Mouse (Mus musculus) monocyte, adult 5-6 weeks (primary cell): ENCODE results near the gene Phf13. TPM values are rescaled to one million over a fixed set of nuclear protein-coding genes. Genes with fewer than 3 reads are reported as not detected.

ENCODE experiments used
- ATAC-seq: fragments of 153-309, 156-312 bp; replicated peaks from 2 replicates; pipeline ENCODE4 v1.8.0; 2017; ENCODE audit warnings: mild to moderate bottlenecking; ENCODE audit not compliant: low TSS enrichment, insufficient number of reproducible peaks, severe bottlenecking, poor library complexity, low FRiP score
- total RNA-seq: library from RNA; stranded (forward); fragments of 200-1000, 200-491, 200-594 nt; gene quantifications from 3 replicates; pipeline ENCODE4 v1.2.3, GENCODE M21; 2017

Phf13 gene
- total RNA-seq, 1 experiment from 2014 or later, result 6.7 TPM

DNA sequence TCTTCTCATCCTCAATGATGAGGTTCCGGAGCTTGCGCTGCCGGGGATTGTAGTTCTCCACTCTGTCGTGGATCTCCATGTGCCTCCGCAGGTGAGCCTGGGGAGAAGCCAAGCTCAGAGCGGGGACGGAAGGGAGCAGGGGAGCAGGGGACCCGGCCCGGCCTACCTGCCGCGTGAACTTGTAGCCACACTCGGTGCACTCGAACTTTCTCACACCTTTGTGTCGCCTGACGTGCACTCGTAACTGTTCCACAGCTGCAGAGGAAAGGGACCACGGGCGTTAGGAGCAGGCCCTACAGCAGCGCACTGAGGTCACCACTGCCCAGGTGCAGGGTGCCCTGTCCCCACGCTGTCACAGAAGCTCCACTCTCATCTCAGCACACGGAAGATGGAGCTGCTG lies 24.0 kb upstream of the Phf13 start:
- no peak for ATAC-seq

DNA sequence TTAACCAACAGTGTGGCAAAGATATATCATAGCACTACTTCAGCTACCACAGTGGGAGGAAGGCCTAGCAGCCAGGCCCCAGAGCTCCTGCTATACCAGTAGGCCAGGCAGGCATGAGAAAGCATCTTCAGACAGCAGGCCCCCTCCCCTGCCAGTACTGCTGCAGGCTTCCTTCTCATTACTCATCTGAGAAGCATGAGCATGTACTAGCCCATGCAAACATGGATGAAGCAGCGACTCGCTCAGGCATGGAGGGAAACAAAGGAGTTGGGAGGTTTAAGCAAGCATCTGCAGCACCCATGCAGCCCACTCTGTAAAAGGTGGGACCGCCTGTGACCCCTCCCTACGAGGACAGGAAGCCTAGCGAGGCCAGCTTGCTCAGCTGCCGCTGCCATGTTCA lies 23.0 kb upstream of the Phf13 start:
- no peak for ATAC-seq

DNA sequence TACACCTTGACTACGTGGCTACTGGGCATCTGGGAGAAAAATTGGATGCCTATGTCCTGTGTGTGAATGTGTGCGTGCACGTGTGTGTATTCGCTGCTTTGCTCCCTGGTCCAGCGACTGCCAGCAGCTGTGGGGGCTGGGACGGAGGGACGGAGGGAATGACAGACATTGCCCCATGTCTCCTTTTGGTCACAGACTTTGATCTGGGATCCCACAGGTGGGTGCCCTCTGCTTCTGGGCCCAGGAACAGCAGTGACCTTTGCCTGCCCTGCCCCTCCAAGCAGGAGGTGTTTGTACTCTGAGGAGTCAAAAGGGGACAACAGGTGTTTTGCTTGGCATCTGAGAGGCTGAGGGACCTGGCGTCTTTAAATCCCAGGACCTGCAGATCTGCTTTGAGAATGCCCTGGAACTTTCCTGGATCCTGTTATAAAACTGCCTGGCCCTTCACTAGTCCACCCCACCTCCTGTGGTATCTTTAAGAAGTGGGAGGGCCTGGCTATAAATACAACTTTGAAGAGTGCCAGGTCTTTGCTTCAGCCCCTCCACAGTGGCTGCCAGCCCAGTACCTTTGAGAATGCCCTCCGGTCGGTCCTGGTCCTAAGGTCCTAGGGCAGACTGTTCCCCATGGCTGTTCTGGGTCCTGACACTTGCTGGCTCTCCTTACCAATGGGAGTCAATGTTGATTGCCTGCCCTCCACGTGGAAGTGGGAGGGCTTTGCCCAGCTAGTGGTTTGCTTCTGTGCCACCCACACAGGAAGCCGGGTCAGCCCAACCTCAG lies 17.2 kb upstream of the Phf13 start:
- ATAC-seq, result no peak

DNA sequence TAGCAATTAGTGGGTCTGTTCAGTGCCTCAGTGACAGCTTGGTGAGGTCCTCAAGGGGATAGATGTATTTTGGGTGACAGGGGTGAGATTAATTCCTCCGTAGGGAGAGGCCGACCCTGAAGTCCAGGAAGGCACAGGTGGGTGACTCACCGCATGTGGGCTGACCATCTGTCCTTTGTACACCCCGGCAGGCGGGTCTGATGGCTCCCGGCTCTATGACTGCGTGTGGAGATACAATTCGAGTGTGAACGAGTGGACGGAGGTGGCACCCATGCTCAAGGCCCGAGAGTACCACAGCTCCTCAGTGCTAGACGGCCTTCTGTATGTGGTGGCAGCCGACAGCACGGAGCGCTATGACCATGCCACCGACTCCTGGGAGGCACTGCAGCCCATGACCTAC lies 16.1 kb upstream of the Phf13 start:
- ATAC-seq, result no peak

DNA sequence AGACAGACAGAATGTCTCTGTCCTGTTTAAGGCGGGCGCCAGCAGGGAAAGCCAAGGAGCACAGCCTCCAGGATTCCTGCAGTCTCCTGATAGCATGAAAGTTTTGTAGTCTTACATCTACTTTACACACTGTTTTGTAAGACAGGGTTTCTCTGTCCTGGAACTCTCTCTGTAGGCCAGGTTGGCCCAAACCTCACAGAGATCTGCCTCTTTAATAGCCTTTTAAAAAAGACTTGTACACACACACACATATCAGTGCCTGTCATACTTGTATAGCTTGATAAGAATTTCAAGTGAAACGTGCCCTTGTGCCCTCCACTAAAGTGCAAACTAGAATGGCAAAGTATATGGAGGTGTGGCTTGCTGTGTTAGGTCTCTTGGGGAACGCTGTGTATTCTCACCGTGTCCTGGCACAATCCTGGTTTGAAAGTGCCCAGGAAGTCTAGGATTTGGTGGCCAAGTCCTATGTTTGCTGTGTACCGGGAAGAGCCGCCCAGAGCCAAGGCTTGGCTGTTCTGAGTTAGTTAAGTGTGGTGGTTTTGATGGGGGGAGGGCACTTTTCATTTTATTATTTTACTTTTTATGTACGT lies 15.2 kb upstream of the Phf13 start:
- ATAC-seq, result no peak

DNA sequence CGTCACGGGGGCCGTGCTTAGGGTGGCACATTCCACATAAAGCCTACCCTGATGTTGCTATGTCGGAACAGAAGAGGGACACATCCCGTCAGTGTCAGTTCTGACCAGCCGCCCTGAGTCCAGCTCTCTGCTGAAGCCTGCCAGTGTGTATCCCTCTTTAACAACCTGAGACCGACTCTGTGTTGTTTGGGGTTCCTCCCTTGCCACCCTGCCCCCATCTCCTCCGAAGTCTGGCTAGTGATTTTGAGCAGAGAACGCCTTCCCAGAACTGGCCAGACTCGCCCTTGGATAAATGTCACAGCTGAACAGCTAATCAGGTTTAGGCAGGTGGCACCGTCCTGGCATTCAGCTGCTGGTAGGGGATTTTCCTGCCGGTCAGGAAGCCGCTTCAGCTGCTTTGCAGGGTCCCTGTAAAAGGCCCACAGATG lies 14.7 kb upstream of the Phf13 start:
- ATAC-seq, result no peak

DNA sequence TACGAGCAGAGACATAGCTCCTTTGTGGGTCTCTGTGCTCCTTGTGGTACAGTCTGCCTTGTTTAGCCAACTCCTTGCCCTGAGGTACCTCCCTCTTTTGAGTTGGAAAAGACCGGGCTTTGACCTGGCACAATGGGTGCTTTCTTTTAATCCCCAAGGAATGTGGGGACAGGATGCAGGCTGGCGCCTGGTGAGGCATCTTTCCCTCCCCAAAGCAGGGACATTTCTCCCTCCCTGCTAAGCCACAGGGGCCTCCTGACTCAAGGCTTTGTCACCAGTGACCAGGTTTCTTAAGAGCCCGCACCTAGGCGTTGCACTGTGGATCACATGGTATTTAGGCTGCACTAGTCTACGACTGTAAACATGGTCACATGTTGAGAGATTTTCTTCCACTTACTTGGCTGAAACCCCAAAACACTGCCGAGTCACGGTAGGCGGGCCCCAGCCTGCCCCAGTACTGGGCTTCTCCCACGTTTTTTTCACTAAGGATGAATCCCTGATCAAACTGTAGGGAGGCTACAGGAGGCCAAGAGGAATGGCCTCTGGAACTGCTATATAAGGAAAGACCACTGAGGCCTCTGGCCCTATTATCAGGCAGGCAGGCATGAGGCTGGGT lies 14.1 kb upstream of the Phf13 start:
- peak; percentile 28; the same call in 1 of the 2 replicates for ATAC-seq

DNA sequence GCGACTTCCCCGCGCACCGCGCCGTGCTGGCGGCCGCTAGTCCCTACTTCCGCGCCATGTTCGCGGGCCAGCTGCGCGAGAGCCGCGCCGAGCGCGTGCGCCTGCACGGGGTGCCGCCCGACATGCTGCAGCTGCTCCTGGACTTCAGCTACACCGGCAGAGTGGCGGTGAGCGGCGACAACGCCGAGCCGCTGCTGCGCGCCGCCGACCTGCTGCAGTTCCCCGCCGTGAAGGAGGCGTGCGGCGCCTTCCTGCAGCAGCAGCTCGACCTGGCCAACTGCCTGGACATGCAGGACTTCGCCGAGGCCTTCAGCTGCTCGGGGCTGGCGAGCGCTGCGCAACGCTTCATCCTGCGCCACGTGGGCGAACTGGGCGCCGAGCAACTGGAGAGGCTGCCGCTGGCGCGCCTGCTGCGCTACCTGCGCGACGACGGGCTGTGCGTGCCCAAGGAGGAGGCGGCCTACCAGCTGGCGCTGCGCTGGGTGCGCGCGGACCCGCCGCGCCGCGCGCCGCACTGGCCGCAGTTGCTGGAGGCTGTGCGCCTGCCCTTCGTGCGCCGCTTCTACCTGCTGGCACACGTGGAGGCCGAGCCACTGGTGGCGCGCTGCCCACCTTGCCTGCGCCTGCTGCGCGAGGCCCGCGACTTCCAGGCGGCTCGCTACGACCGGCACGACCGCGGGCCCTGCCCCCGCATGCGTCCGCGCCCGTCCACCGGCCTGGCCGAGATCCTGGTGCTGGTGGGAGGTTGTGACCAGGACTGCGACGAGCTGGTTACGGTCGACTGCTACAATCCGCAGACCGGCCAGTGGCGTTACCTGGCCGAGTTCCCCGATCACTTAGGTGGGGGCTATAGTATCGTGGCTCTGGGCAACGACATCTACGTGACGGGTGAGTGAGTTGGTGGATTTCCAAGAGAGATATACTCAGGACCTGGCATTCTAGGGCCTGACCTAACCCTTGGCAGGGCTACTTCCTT lies 13.3 kb upstream of the Phf13 start:
- no peak for ATAC-seq

DNA sequence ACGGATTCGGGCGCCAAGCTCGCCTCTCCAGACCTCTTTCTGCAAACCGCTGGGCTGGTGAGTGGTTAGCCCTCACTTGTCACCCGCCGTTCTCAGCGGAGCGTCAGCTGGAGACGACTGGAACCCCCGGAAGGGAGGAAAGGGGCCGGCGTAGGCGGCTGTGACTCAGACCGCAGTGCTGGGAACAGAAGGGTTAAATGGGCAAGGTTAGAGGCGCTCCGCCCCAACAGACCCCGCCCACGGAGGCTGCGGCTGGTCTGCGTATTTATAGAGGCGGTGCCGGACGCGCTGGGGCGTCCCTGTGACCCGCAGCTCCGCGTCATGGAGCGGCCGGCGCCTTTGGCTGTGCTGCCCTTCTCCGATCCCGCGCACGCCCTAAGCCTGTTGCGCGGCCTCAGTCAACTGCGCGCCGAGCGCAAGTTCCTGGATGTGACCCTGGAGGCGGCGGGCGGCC lies 12.6 kb upstream of the Phf13 start, which contains the start of gene Klhl21:
TSS of gene Klhl21 (plus strand) at position 182 of the 454 bp plus-strand sequence.
- ATAC-seq, result peak; percentile 89

DNA sequence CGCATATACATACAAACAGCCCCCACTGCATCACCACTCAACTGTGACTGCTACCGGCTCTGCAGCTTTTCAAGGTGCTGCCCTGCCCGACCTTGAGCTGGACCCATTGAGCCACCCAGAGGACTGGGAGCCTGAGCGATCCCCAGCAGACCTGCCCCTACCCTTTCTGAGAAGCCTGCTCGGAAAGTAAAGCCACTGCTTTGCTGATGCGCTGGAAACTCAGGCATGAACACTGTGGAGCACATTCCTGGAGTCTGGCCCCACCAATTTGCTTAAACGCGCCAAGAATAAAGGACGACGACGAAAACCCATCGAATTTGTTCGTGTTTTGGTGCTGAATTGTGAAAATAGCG lies 12.1 kb upstream of the Phf13 start:
- ATAC-seq, result no peak

DNA sequence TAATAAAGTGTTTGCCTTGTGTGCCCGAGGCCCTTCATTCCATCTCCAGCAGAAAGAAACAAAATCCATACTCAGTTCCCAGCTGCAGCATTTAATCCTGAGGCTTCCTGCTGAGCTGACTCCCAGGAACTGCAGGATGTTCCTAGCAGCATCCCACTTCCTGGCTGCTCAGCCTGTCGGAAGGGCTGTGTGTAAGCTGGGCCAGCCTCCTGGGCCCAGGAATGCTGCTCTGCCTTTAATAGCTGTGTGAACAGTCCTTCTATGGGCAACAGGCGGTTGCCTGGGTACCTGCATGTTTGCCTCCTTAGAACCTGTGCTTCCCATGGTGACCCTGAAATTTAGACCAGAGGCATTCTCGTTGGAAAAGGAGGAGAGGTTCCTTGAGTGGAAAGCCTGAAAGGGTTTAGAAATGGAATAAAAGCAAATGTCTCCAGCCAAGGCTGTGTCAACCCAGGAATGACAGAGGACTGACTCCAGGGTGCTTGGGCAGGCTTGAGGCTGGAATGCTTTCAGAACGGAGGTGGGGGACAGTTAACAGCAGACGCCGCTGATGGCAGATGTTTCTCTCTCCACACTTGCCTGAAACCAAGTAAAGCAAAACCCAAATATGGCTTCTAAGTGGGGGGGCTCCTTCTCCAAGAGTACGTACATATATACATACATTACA lies 11.6 kb upstream of the Phf13 start:
- no peak for ATAC-seq

DNA sequence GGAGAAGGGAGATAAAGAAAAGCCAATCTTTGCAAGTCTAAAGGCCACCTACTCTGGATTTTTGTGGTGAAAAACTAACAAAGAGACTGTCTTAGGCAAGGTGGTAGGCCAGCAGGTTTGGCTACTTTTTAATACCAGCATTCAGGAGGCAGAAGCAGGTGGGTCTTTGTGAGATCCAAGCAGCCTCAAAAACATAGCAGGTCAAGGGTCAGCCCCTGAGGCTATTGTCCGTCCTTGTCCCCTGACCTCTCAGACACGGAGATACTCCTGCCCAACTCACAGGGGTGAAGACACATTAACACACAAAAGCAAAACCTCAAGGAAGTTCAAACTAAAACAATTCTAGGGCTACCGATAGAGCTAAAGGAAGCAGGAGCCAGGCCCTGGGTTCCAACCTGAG lies 10.8 kb upstream of the Phf13 start:
- no peak for ATAC-seq

DNA sequence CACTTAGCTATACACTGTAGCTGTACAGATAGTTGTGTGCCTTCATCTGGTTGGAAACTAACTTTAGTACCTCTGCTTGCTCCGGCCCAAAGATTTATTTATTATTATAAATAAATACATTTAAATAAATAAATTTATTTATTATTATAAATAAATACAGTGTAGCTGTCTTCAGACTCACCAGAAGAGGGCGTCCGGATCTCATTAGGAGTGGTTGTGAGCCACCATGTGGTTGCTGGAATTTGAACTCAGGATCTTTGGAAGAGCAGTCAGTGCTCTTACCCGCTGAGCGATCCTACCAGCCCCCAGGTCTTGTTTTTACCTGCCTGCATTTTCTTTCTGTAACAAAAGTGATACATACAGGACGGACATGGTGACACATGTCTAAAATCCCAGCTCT lies 10.1 kb upstream of the Phf13 start:
- ATAC-seq, result no peak

DNA sequence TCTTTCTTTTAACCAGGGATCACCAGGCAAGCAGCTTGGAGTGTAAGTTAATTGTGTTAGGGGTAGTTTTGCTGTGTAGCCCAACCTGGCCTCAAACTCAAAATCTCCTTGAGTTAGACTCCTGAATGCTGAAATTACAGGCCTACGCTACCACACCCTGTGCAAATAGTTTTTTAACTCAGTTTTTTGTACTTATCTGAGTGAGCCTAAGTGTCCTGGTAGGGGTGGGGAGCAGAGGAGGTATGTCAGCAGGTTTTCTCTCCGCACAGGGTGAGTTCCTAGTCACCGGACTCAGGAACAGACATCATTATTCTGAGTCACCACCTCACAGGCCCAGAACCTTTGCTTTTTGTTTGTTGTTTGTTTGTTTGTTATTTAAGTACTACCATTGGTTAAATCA lies 6.0 kb upstream of the Phf13 start:
- no peak for ATAC-seq

DNA sequence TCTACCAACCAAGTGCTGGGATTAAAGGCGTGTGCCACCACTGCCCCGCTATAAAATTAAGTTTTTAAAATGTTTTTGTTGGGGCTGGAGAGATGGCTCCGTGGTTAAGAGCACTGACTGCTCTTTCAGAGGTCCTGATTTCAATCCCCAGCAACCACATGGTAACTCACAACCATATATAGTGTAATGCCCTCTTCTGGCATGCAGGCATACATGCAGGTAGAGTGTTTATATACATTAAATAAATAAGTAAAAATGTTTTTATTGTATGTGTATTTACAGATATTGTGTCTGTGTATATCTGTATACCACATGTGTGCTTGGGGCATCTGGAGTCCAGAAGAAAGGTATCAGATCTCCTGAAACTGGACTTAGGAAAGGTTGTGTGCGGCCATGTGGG lies 5.3 kb upstream of the Phf13 start:
- no peak for ATAC-seq

DNA sequence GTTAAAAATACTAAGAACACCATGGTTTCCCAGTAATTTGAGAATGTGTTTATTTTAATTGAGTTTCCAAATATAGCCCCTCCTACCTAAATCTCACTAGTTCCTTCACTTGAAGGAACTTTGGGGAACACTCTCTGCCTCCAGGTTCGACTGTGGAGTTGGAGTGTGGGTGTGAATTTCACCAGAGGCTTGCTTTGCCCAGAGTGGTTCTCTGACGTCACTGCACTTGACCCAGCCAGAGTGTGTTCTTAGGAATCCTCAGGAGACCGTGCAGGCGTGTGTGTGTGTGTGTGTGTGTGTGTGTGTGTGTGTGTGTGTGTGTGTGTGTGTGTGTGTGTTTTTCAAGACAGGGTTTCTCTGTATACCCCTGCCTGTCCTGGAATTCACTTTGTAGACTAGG lies 4.8 kb upstream of the Phf13 start:
- ATAC-seq, result no peak

DNA sequence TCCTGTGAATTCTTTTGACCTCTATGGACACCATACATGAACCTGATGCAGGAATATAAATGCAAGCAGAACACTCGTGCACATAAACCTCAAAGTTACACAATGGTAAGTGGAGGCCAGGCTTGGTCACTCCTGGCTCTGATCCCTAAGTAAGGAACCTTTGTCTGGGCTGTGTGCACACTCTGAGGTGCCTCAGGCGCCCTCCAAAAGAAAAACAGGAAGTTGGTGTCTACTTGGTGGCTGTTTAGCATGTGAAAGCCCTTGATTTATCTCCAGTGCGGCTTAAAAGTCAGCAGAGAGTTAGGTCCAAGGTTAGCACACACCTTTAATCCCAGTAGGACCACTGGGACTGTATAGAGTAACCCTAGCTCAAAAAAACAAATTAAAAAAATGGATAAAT lies 3.4 kb upstream of the Phf13 start:
- ATAC-seq, result peak; percentile 21; the same call in 1 of the 2 replicates

DNA sequence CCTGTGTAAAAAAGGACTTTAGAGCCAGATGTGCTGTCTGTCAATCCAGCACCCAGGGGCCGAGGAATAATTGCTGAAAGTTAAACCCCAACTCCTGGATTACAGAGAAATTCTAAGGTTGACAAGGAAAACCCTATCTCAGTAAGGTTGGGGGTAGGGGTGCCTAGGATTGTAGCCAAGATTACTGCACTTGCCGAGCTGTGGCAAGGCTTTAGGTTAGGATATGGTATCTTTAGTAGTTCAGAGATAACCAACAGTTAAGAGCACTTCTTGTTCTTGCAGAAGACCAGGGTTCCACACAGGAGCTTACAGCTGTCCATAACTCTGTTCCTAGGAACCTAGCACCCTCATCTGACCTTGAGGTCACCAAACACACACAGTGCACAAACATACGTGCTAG lies 1.6 kb upstream of the Phf13 start:
- no peak for ATAC-seq

DNA sequence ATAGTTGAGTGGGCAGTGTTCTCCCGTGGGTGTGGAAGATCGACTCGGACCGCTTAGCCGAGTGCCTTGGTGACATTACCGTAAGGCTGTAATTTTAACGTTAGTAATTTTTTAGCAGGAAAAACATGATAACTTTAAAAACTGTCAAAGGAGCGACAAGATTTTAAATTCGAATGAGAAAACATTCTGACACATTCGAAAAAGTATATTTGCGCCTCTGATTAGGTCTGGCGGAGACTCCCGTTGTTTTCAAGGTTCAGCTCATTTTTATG lies 829 bp upstream of the Phf13 start:
- no peak for ATAC-seq
